Mouse (Mus musculus) kidney, adult 10 weeks (tissue): Measurements from ENCODE around the gene Duxbl3. TPM values are rescaled to one million over a fixed set of nuclear protein-coding genes. Genes with fewer than 3 reads are reported as not detected.

ENCODE experiments used
- polyA plus RNA-seq: library from polyadenylated mRNA; stranded (reverse); fragments of 350-450 nt; fragmentation: Illumina TruSeq; extraction: RNeasy Lipid Tissue Mini Kit (QIAGEN cat#74804); gene quantifications from one replicate; pipeline ENCODE4 v1.2.3, GENCODE M21; 2014; ENCODE audit warnings: low read depth, low replicate concordance

The Duxbl3 gene
- not detected for polyA plus RNA-seq

DNA sequence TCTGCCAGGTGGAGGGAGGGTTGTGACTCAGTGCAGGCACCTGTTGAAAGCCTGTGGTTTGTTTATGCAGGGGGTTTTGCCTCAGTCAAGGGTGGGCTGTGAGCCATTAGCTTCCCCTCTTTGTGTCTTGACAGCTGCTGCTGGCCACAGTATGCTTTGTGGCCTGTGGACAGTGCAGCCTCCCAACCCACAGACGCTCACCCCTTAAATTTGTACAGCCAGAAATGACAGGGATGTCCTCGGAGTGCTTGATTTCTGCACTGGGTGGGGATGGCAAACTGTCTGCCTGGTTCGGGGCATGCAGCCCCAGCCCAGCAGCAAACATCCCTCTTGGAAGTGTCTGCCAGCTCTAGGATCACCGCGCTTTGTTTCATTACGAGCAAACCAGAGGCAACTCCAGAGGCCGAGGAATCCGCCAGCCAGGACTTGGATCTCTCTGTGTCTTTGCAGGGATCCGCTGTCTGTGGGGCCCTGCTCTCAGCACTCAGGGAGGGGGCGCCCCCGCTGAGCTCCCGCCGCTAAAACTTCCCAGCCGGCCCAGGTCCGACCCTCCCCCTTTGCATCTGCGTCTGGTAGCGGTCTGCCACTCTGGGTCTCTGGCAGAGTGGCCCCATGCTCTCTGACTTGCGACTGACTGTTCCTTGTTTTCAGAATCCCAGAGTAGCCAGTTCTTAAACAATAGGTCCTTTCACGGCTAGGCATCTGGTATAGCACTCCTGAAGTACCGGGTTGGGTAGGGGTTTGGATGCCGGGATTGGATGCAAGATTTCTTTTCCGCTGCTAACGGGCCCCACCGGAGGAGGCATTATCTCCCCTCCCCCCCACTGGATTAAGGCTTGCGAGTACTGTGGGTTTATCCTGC, at the start of gene Duxbl3:
Duxbl3 (plus strand) TSS at position 207 of the 862 bp plus-strand sequence.

Other genes with a start within 250 kb of the Duxbl3 start
- gene Gm9780, start 215.3 kb upstream of the Duxbl3 start, polyA plus RNA-seq: 3.8 TPM
- gene Tmem254c, start 190.6 kb upstream of the Duxbl3 start, polyA plus RNA-seq: not detected
- not detected for gene Cphx2, start 176.4 kb upstream of the Duxbl3 start, polyA plus RNA-seq
- gene Cphx3, start 175.7 kb upstream of the Duxbl3 start, polyA plus RNA-seq: not detected
- not detected for gene Duxbl2, start 139.6 kb upstream of the Duxbl3 start, polyA plus RNA-seq
- not detected for gene Plac9b, start 75.5 kb upstream of the Duxbl3 start, polyA plus RNA-seq
- gene Tmem254b, start 50.9 kb upstream of the Duxbl3 start, polyA plus RNA-seq: 200 TPM